Mouse (Mus musculus): ENCODE measurements around the gene Xpo6. TPM values are rescaled to one million over a fixed set of nuclear protein-coding genes. Genes with fewer than 3 reads are reported as not detected.

The Xpo6 gene
- polyA plus RNA-seq, 1 experiment from 2014 or later = 51.2 TPM

DNA sequence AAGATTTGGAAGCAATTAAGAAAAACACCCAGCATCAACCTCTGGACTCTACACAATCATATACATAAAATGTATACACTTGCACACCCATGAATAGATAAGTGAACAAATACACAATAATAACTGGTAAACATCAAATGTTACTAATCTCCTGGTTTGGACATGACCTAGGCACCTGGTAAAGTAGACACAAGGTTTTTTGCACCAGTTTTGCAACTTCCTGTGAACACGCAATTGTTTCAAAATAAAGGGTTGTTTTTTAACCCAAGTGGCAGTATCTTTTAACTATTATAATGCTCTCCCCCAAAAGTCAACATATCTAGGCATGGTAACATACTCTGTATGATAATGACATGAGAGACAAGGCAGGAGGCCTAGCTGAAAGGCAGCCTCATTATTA lies 10.8 kb downstream of the Xpo6 start:
- H3K9me3 ChIP-seq (replicated peaks) = no peaks in the 10 kb centered on the region
- H3K9ac ChIP-seq (replicated peaks) = no peak overlapping the region
- H3K4me2 ChIP-seq = no peak overlapping the region
- peaks cover 6% of the 10 kb centered on the region; the same call in 1 of the 2 replicates for H3K4me1 ChIP-seq
- ATAC-seq (ENCODE audit: low FRiP score) = no peak
- no peak overlapping the region for H3K4me3 ChIP-seq (replicated peaks)
- WGBS = 100% methylated on average over 1 of the region's 1 CpGs
- no peak overlapping the region for H3K27ac ChIP-seq (replicated peaks)
- no peaks in the 10 kb centered on the region for H3K36me3 ChIP-seq
- H3K27me3 ChIP-seq (replicated peaks) = no peaks in the 10 kb centered on the region

DNA sequence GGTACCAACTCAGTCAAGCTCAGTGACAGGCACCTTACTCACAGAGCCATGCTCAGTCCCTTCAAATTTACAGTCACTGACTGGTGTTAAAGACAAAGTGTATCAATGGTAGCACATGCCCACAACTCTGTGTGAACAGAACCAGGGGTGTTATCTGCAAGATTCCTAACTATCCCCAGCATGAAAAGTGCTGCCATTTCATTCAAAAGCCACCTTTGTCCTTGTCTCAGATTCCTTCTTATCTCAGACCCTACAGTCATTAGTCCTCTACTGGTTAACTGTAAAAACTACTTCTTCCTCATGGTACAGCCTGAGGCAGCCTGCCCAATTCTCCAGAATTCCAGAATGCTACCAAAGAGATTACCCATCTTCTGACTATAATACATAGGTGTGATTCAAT lies 14.3 kb downstream of the Xpo6 start:
- Histone ChIP-seq H3K4me2 (no peak overlapping the region), H3K4me3 (replicated peaks) (no peak overlapping the region)

DNA sequence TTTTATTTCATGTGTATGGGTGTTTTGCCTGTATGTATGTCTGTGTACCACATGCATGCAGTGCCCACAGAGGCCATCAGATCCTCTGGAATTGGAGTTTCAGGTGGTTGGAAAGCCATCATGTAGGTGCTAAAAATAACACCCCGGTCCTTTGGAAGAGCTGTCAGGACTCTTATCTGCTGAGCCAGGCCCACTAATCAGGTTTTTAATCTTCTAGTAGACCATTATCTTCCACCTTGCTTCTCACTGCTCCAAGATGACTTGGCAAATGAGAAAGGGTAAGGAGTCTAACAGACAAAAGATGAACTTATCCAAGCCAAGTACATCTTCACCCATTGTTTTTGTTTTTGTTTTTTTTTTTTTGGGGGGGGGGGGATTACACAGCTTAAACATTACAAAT lies 16.7 kb downstream of the Xpo6 start:
- Histone ChIP-seq H3K4me1 (peaks cover 23% of the 10 kb centered on the region), H3K9me3 (replicated peaks) (no peaks in the 10 kb centered on the region), H3K27me3 (replicated peaks) (no peaks in the 10 kb centered on the region), H3K4me3 (replicated peaks) (no peak overlapping the region), H3K9ac (replicated peaks) (no peak overlapping the region), H3K27ac (replicated peaks) (no peak overlapping the region), H3K4me2 (no peak overlapping the region), H3K36me3 (no peaks in the 10 kb centered on the region)
- no peak for ATAC-seq (ENCODE audit: low FRiP score)
- 83% methylated on average over 1 of the region's 1 CpGs for WGBS

More for the DNA sequence above, 14.3 kb downstream of the Xpo6 start:
- Histone ChIP-seq H3K4me1 (peaks cover 18% of the 10 kb centered on the region), H3K9ac (replicated peaks) (no peak overlapping the region), H3K27ac (replicated peaks) (no peak overlapping the region), H3K27me3 (replicated peaks) (no peaks in the 10 kb centered on the region), H3K9me3 (replicated peaks) (no peaks in the 10 kb centered on the region), H3K36me3 (no peaks in the 10 kb centered on the region)
- ATAC-seq (ENCODE audit: low FRiP score) = no peak

DNA sequence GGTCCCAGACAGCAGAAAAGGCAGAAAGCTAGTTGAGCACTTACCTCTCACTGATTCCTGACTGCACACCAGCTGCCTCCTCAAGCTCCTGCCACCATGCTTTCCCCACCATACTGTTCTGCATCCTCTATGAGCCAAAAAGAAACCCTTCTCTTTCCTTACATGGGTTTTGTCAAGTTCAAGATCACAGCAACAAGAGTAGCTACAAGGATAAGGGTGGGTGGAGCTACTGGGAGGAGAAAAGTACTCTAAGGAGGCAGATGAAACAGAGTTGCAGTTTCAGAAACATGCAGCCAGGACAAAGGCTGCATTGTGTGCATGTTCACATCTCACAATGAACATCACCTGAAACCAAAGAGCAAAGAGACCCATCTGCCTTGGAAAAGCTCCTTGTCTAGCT lies 18.8 kb downstream of the Xpo6 start:
- H3K9me3 ChIP-seq (replicated peaks) = no peaks in the 10 kb centered on the region
- no peak overlapping the region for H3K4me3 ChIP-seq (replicated peaks)
- no peak overlapping the region for H3K27ac ChIP-seq (replicated peaks)
- H3K9ac ChIP-seq (replicated peaks) = no peak overlapping the region
- no peaks in the 10 kb centered on the region for H3K36me3 ChIP-seq
- no peaks in the 10 kb centered on the region for H3K27me3 ChIP-seq (replicated peaks)
- ATAC-seq (ENCODE audit: low FRiP score) = no peak
- H3K4me1 ChIP-seq = peaks cover 23% of the 10 kb centered on the region
- no peak overlapping the region for H3K4me2 ChIP-seq

- 67% methylated on average over 3 of the region's 3 CpGs for WGBS
- no peak overlapping the region for H3K4me2 ChIP-seq
- H3K27ac ChIP-seq (replicated peaks) = no peak overlapping the region
- ATAC-seq (ENCODE audit: low FRiP score) = no peak
- no peaks in the 10 kb centered on the region for H3K9me3 ChIP-seq (replicated peaks)
- H3K4me3 ChIP-seq (replicated peaks) = no peak overlapping the region
- no peaks in the 10 kb centered on the region for H3K27me3 ChIP-seq (replicated peaks)
- no peak overlapping the region for H3K9ac ChIP-seq (replicated peaks)
- peaks cover 23% of the 10 kb centered on the region for H3K4me1 ChIP-seq
- no peaks in the 10 kb centered on the region for H3K36me3 ChIP-seq
Observed at GRCm38 (mm10) chr7:126180956-126181355, 19.3 kb downstream of the Xpo6 start.

DNA sequence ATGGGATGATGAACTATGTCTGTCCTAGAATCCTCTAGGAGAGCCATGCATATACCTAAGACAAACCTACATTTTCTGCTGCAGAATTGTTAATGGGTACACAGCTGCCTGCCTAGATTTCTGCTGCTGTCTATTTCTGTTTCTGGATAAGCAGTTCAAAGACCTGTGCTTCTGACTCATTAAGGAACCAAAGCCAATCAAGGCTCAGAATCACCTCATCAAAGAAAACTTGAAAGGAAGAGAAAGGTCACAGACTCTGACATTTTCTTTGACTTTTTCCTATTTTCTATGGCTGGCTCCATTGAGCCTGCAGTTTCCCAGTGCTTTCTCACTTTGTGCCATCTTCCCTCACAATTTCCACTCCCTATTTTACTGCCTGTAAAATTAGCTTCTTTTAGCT lies 21.5 kb downstream of the Xpo6 start:
- H3K36me3 ChIP-seq = no peaks in the 10 kb centered on the region
- H3K9me3 ChIP-seq (replicated peaks) = no peaks in the 10 kb centered on the region
- no peak for ATAC-seq (ENCODE audit: low FRiP score)
- no peak overlapping the region for H3K4me2 ChIP-seq
- H3K4me1 ChIP-seq = peaks cover 22% of the 10 kb centered on the region
- no peak overlapping the region for H3K4me3 ChIP-seq (replicated peaks)
- no peak overlapping the region for H3K9ac ChIP-seq (replicated peaks)
- no peak overlapping the region for H3K27ac ChIP-seq (replicated peaks)
- no peaks in the 10 kb centered on the region for H3K27me3 ChIP-seq (replicated peaks)

- WGBS = 96% methylated on average over 12 of the region's 12 CpGs
- ATAC-seq (ENCODE audit: low FRiP score) = no peak
- peaks cover 8% of the 10 kb centered on the region for H3K36me3 ChIP-seq
Observed at GRCm38 (mm10) chr7:126175999-126176398, 24.3 kb downstream of the Xpo6 start.

DNA sequence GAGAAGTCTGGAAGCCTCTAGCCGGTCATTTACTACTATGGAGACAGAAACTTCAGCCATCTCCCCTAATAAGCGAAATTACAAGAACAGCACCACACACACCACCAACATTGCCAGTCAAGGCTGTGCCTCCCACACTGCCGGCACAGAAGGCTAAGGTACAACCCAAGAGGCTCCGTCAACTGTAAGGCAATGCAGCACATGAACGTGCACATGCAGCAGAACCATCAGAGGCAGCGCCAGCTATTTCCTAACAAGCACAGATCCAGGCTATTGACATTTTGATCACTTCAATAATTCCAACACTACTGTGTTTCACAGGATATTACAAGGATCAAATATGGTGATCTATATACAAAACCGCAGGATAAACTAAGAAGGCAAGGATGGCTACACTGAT lies 24.8 kb downstream of the Xpo6 start:
- ATAC-seq (ENCODE audit: low FRiP score) = no peak
- Histone ChIP-seq H3K4me2 (no peak overlapping the region), H3K9ac (replicated peaks) (no peak overlapping the region), H3K4me1 (peaks cover 12% of the 10 kb centered on the region; the same call in 1 of the 2 replicates), H3K27ac (replicated peaks) (no peak overlapping the region), H3K4me3 (replicated peaks) (no peak overlapping the region), H3K27me3 (replicated peaks) (no peaks in the 10 kb centered on the region), H3K36me3 (peaks cover 9% of the 10 kb centered on the region), H3K9me3 (replicated peaks) (no peaks in the 10 kb centered on the region)
- WGBS = 89% methylated on average over 7 of the region's 7 CpGs

More at GRCm38 (mm10) chr7:126175999-126176398, 24.3 kb downstream of the Xpo6 start:
- no peaks in the 10 kb centered on the region for H3K9me3 ChIP-seq (replicated peaks)
- H3K4me2 ChIP-seq = no peak overlapping the region
- no peaks in the 10 kb centered on the region for H3K27me3 ChIP-seq (replicated peaks)
- peaks cover 13% of the 10 kb centered on the region; the same call in 1 of the 2 replicates for H3K4me1 ChIP-seq
- no peak overlapping the region for H3K9ac ChIP-seq (replicated peaks)
- no peak overlapping the region for H3K4me3 ChIP-seq (replicated peaks)
- no peak overlapping the region for H3K27ac ChIP-seq (replicated peaks)

DNA sequence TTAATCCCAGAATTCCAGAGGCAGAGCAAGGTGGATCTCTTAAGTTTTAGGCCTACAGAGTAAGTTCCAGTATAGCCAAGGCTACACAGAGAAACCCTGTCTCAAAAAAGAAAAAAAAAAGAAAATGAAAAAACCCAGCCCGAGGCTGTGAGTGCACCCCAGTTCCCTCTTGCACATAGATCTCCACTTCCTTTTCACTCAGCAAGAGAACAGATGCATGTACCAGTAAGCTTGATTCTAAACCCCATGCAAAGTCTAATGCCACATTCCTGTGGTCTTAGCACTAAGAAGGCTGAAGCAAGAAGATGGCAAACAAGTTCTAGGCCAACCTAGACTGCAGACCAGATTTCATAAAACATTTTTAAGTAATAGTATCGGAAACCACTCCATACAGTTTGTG lies 25.4 kb downstream of the Xpo6 start:
- Histone ChIP-seq H3K27ac (replicated peaks) (no peak overlapping the region), H3K9me3 (replicated peaks) (no peaks in the 10 kb centered on the region), H3K36me3 (peaks cover 11% of the 10 kb centered on the region), H3K4me3 (replicated peaks) (no peak overlapping the region), H3K9ac (replicated peaks) (no peak overlapping the region), H3K27me3 (replicated peaks) (no peaks in the 10 kb centered on the region), H3K4me2 (no peak overlapping the region), H3K4me1 (peaks cover 12% of the 10 kb centered on the region; the same call in 1 of the 2 replicates)
- no peak for ATAC-seq (ENCODE audit: low FRiP score)
- 95% methylated on average over 2 of the region's 2 CpGs for WGBS

DNA sequence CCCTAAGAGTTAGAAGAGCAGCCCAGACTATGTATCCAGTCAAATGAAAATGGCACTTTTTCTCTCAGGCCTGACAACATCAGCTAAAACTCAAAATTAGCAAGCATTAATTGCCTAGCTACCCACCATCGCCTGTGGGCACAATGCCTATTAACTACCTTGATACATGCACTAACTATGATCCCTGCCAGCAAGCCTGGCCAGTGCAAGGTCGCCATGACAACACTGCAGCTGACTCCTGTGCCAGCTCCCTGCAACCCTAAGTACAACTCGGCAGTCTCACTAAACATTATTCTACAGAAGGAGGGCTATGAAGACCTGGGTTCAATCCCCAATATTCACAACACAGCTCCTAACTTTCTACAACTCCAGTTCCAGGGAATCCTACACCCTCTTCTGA lies 28.3 kb downstream of the Xpo6 start:
- Histone ChIP-seq H3K36me3 (peaks cover 26% of the 10 kb centered on the region), H3K27me3 (replicated peaks) (no peaks in the 10 kb centered on the region), H3K27ac (replicated peaks) (no peak overlapping the region), H3K4me2 (no peak overlapping the region), H3K9ac (replicated peaks) (no peak overlapping the region), H3K4me1 (peaks cover 8% of the 10 kb centered on the region; the same call in 1 of the 2 replicates), H3K4me3 (replicated peaks) (no peak overlapping the region), H3K9me3 (replicated peaks) (no peaks in the 10 kb centered on the region)
- 53% methylated on average over 3 of the region's 3 CpGs for WGBS
- no peak for ATAC-seq (ENCODE audit: low FRiP score)

DNA sequence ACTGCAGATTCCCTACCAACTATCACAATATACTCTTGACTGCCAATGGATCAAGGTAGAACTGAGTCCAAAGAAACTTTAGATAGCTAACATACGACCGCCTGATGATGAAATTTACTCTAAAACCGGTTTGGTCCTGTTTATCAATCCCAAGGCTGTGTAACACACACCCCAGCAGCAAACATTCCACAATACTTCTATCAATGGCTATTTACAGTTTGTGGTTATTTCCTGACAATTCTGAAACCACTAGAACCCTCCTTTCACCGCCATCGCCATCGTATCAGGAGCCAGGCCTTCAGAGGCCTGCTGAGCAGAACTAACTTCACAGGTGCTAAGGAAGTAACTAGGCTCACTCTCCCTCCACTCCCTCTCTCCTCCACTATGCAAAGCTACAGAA lies 31.7 kb downstream of the Xpo6 start:
- Histone ChIP-seq H3K4me2 (no peak overlapping the region), H3K4me3 (replicated peaks) (no peak overlapping the region), H3K9me3 (replicated peaks) (no peaks in the 10 kb centered on the region), H3K9ac (replicated peaks) (no peak overlapping the region), H3K4me1 (no peaks in the 10 kb centered on the region), H3K27ac (replicated peaks) (no peak overlapping the region), H3K27me3 (replicated peaks) (no peaks in the 10 kb centered on the region), H3K36me3 (peaks cover 34% of the 10 kb centered on the region)
- 95% methylated on average over 6 of the region's 6 CpGs for WGBS
- no peak for ATAC-seq (ENCODE audit: low FRiP score)

DNA sequence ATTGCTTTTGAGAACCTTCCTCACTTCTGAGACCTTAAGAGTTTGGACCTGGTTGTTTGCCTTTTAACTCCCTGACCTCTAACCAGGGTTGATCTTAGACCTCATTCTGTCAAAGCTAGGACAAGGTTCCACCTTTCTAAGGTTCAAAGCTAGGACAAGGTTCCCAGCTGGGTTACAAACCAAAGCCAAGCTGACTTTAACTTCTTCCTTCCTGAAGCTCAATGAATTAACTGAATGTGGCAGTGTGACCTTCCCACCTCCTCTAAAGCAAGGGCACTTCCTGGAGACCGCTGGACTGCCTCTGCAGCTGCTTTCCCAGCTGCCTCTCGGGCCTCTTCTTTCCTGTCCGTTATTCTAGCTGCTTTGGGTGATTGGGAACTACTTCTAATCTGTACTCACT lies 32.9 kb downstream of the Xpo6 start:
- Histone ChIP-seq H3K27me3 (replicated peaks) (no peaks in the 10 kb centered on the region), H3K4me2 (no peak overlapping the region), H3K27ac (replicated peaks) (no peak overlapping the region), H3K9me3 (replicated peaks) (no peaks in the 10 kb centered on the region), H3K36me3 (peaks cover 34% of the 10 kb centered on the region), H3K4me1 (no peaks in the 10 kb centered on the region), H3K4me3 (replicated peaks) (no peak overlapping the region), H3K9ac (replicated peaks) (no peak overlapping the region)
- 74% methylated on average over 3 of the region's 3 CpGs for WGBS
- no peak for ATAC-seq (ENCODE audit: low FRiP score)

- Histone ChIP-seq H3K9me3 (replicated peaks) (no peaks in the 10 kb centered on the region), H3K4me2 (no peak overlapping the region), H3K27me3 (replicated peaks) (no peaks in the 10 kb centered on the region), H3K36me3 (peaks cover 31% of the 10 kb centered on the region), H3K27ac (replicated peaks) (no peak overlapping the region), H3K9ac (replicated peaks) (no peak overlapping the region), H3K4me3 (replicated peaks) (no peak overlapping the region), H3K4me1 (no peaks in the 10 kb centered on the region)
- ATAC-seq (ENCODE audit: low FRiP score) = no peak
Observed at GRCm38 (mm10) chr7:126166571-126166970, 33.7 kb downstream of the Xpo6 start.

Measured in neural tube, embryonic 15.5 days (tissue).